Mouse (Mus musculus): ENCODE measurements around the gene Cacnb2.

GRCm38 (mm10) chr2:14847188-14847587 lies 244.3 kb downstream of the Cacnb2 start:
- TF ChIP-seq POLR2A (IDR thresholded peaks at IDR 0.05; ENCODE audit: borderline replicate concordance, extremely low read depth, low read depth, low read length) (no peak), CTCF (IDR thresholded peaks at IDR 0.05; ENCODE audit: insufficient read depth, low read length) (no peak)

Data from lung, adult 2 months (tissue).